Mouse (Mus musculus) monocyte, adult 2 months (primary cell): ENCODE measurements at regions not wholly inside any gene's neighbourhood (a gene's known extent, or its start where the extent isn't known, plus 50 kb on each side); places are given as distances from the start of the nearest gene placed in this dataset.
"Not testable (repeated sequence)": the region's sequence is repeated elsewhere in the genome, so short reads cannot be mapped to it uniquely, and the experiment has no call there.

ENCODE experiments used
- DNase-seq, 2 experiments: peaks; one replicate each; pipeline ENCODE4 v3.0.0; 2022; ENCODE audit warnings: low spot score in 2 of 2, low read depth in 1 of 2

DNA sequence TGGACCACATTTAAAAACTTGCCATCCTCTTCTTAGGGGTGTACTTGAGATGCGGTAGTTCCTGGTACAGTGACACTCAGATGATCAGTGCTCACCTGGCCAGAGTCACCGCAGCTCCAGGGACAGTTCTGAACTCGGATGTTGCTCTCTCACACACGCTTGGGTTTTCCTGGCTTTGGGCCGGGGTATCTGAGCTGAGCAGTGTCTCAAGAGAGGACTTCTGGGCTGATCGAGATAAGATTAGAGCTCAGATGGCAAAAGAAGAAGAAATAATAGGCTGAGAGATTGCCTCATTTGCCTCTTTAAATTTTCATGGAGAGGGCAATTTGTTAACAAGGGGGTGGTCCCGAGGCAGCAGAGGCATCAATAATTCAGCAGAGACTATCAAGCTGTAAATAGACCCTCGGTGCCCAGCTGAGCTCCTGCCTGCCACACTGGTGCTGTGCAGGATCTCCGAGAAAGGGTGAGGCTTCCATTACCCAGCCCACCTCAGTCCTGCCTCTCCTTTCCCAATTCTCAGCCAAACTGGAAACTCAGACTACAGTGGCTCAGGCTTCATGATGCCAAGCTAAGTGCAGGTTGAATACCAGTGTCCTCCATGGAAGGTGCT lies 133.7 kb downstream of the Tsen15 start:
- DNase-seq, result no peak

DNA sequence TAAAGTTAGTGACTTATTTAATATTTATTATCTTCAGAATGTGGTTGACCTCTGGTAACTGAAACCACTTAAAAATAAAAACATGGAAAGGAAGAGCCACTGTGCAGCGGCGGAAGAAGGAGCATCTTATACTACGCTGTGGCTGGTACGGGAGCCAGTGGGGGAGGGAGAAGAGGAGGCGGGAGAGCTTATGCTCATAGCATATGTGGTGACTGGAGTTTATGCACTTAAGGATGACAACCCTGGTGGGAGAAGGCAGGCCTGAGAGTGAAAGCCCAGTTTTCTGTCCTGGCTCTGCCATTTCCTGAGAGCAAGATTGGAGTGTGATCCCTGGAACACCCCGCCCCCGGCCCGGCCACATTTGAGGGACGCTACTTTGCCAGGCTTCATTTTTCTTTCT lies 145.5 kb downstream of the Tsen15 start:
- no peak for DNase-seq

DNA sequence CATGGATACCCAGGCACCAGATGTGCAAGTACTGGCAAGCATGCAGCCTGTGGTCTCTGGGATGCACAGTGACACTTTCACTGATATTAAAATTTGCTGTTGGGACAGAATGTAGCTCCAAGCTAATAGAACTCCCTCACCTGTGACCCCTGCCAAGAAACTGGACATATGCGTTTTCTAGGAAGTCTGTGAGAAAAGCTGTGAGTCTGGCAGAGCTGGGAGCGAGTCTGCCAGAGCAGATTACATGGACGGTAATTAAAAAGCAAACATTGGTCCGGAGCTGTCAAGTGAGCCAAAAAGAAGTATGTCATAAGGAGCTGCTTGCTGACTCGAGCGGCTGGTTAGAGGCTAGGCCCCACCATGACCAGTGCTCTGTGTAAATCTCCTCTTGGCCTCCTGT lies 147.1 kb downstream of the Tsen15 start:
- no peak for DNase-seq

DNA sequence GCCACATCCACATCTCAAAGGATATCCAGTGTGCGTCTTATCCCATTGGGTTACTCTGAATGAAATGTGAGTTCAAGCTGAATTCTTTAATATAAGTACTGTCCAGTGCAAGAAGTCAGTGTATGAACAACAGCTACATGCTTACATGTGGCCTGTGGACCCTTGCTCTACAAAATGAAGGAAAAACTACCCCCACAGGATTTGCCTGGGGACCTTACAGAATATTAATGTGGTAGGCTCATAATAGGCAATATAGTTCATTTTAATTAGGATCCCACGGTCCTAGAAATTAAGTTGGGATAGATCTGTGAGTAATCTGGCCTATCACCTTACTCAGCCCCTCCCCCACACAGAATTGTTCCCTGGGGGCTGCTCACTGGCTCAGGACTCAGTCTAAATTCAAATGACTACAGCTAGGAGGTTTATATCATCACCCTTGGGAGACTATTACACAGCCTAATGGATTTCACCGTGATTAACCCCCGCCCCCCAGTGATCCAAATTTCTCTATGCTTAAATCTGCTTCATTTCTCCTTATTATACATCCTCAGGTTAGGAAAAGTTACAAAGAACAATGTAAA lies 145.4 kb upstream of the 1700025G04Rik start:
- DNase-seq, result no peak

DNA sequence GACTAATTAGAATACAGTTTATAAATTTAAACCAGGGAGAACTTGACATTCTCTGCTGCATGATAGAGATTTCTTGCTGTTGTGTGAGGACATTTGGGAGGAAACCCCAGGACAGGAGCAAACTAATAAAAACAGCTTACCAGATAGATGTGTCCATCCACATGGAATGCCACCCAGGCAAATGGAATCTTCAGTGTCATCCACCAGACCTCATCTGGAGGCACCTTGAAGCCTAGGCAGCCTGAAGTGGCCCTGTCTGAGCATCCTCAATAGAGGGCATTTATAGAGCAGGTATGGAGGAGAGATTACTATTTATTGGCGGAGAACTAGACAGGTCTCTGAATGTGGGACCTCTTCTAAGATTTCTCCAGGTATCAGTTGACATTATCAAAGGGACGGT lies 144.8 kb upstream of the 1700025G04Rik start:
- DNase-seq, result no peak

DNA sequence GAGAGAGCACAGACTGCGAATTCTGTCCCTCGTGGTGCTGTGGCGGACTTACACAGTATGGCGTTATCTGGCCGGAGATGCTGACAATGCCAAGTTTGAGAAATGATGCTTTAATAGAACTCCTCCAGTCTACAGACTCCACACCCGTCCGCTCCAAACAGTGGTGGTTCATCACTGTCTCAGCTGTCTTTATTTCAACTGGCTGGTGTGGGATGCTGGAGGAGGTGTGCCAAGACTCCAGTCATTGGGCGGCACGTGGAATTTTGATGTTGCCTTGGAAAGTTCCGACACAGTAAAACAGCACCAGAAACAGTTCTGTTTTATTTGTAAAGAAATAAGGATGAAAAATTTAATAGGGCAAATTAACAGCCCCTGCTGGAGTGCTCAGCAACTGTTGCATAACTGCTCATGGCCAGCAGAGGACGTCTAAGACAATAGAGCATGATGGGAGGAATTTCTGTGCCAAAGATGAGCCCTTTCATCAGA lies 141.8 kb upstream of the 1700025G04Rik start:
- DNase-seq, result no peak

DNA sequence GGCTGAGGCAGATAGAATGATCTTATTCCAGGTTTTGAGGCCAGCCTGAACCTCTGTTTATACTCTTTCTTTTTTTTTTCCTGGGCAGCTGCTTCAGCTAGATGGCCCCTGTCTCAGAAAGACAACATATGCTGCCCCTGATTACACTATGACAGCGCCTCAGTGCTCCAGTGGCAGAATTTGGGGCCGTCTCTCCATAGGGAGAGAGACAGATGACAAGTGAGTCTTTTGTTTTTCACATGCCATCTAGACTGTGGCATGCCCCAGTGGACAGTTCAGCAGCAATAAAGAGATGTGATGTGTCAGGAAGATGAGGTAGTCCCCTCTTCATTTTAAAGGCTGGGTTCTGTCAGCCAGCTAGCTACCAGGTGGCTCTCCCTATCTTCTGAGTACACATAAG lies 139.8 kb upstream of the 1700025G04Rik start:
- no peak for DNase-seq

DNA sequence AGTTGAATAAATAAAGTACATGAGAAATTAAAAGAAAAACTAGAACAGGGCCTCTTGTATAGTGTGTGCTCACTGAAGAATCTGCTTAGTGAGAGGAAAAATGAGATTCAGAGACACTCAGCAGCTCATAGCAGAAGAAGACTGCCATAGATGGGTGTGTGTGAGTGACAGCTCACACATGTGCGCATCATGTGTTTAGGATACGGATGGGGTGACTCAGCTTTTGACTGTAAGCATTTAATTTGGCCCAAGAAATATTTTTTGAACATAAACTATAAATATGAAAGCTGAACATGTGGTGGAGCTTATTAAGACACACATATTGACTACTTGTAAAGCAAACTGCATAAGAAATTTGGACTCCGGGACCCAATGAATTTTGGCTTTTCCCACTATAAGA lies 136.1 kb upstream of the 1700025G04Rik start:
- no peak for DNase-seq

DNA sequence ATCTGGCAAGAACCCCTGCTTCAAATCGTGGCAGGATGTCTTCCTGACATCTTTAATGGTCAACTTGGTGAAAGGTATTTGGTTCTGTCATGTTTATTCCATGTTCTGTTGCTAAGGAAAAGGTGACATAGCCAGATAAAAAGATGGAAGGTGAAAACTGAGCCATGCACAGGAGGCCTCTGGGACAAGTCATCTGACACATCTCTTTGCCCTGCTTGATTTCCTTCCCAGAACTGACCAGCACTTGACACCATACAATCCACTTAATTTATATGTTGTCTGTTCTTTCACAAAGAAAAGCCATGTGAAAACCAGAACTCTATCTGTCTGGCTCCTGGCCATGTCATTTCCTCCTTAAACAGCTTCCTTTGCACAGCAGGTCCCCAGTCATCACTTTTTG lies 133.7 kb upstream of the 1700025G04Rik start:
- DNase-seq, result no peak

DNA sequence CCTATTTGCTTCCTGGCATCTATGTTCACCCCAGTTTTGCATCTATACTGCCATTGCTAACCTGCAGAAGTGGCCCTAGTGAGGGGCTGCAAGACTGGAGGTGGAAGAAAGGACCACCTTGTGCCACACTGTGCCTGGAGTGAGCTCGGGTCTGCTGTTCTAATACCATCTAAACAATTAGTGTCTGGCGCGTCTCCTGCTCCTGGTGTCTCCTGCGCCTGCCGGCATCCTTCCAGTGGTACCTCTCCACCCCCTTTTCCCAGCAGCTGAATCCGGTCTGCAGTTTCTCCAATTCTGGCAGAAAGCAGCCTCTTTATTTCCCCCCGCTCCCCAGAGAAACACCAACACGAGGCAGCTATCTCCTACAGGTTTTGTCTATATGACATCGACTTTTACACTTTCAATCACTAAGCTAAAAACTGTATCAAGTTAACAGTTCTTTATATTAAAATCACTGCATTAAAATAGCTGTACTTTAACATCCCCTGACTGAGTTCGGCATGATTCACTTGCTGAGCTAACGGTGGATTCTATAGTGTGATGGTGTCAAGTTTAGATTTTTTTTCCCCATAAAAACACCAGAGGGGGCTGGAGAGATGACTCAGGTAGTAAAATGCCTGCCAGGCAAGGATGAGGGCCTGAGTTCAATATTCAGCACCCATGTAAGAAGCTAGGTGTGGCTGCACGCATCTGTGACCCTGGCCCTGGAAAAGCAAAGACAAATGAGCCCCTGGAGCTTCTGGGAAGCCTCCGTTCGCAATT lies 131.1 kb upstream of the 1700025G04Rik start:
- DNase-seq, result no peak

DNA sequence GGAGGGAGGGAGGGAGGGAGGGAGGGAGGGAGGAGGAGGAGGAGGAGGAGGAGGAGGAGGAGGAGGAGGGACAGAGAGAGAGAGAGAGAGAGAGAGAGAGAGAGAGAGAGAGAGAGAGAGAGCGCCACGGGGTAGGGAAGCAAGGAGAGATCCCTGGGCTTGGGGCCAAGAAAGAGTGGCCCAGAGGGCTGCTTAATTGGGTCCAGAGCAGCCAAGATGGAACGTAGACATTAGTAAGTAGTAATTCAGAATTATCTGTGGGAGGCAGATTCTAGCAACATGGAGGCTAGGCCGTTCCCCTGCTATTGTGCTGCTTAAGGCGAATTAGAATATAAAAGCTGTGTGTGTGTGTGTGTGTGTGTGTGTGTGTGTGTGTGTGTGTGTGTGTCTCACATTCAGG lies 129.8 kb upstream of the 1700025G04Rik start:
- DNase-seq, result not testable (repeated sequence)

DNA sequence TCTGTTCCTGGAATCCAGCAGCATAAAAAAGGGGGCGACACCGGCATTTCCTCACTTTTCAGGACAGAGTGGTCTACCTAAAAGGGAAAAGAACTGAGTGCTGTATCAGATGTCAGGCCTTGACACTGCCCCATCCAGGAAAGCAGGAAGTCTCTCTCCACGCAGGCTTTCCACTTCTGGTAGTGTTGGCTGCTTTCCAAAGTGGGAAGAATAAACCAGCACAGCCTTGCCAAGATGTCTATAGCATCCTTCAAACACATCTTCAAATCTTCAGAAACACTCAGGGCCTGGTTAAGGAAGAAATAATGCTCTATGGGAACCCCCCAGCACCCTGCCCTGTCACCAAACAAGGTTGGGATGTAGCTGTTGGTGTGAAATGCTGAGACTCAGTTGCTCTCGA lies 127.5 kb upstream of the 1700025G04Rik start:
- no peak for DNase-seq

DNA sequence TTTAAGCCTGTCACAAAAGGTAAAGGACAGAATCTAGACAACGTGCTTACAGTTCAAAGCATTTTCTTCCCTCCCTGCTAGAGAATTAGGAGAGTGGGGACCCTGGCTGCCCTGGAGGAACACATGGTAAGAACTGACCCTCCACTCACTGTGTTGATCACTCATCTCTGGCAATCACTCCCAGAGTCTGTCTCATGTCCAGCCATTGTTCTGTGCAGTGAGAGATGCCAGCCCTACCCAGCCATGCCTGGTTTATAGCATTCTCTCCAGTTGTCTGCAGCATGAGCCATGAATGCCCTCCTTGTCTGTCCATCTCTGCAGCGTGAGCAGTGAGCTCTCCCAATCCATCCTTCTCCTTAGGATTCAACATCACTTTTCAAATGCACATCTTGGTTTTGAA lies 124.5 kb upstream of the 1700025G04Rik start:
- DNase-seq, result no peak

DNA sequence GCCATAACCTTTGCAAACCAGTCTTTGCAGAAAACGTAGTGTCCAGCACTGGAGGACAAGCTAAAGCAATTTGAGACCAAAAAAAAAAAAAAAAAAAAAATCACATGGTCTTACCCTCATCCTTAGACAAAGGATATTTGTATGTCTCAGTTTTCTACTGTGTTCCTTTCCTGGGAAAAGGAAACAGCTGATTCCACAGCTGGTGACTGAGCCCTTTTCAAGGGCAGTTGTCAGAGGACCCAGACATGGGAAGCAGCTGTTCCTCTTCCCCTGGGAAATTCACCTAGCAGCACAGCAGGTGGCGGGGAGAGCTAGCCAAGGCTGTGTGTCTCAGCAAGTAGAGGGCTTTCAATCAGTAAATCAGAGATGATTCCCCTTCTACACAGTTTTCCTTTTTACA lies 113.3 kb upstream of the 1700025G04Rik start:
- no peak for DNase-seq

DNA sequence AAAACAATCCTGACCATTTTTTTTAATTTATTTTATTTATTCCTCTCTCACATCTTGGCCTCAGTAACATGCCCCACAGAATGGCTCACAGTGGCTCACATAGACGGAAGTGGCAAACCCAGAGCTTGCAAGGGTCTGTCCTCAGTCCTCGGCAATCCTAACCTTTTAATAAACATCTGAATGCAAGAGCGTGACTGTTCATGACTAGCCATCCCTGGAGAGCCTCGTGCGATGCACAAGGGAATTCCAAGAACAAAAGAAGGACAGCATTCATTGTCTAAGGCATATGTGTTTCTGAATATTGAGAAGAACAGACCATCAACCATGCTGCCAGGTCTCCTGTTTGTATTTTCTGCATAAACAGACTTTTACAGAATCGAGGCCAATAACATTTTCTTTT lies 98.8 kb upstream of the 1700025G04Rik start:
- DNase-seq, result no peak

DNA sequence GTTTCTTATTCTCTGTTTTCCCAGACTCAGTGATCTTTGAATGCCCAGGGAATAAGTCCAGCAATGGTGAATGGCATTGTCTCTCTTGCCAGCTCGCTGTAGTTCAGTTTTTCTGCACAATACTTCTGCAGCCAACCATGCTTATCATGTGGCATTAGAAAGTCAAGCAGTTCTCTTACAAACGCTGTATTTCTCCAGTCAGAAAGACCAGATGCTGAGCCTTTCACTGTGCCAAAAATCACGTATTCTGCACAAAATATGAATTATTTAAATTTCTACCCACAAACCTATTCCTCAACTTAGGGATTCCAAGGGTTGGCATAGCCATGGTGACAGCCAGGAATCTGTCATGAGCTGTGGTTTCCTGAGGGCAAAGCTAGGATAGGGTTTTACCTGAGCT lies 95.0 kb upstream of the 1700025G04Rik start:
- no peak for DNase-seq

DNA sequence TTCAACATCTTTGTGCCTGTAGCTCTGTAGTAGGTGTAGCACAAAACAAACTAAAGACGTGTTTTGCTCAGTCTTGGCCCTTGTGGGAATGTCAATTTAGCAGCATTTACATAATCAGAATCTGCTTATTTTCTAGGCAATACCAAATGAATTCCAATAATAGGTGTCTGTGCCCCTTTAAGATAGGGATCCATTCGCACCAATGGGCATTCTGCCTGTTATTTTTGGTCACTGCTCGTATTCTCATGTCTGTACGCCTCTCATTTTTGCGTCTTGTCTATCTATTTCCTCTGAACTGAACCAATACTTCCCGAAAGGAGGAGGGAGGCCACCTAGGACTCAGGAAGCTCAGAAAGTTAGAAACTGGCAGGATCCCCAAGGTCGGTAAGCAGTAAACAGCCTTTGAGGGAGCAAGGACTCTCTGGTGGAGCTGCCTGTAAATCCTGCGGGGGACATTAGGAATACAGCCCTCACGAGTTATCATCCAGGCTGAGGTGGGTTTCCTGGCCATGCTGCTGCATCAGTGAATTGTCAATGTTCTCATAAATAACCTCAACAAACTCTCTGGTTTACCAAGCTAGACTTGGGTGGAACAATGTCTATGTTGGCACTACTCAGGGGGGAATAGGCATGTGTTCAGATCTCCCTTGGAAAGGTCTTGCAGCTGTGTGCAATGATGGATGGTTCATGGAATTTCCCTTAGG lies 86.5 kb upstream of the 1700025G04Rik start:
- DNase-seq, result no peak

DNA sequence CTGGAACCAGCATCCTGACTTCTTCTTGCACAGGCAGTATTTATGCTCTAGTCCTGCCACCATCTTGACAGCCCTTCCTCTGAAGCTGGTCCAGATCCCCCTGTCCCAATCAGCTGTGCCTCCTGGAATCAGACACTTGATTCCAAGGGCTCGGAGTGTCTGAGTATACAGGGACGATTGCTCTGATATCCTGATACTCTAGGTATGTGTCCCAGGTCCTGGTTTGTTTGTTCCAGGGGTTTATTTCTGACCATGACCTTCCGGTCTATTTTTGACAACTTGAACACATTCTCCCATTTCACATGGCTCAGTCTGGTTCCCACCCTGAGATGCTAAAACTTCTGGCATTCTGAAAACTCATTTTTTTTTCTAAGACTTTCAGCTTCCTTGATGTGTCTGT lies 85.8 kb upstream of the 1700025G04Rik start:
- DNase-seq, result no peak

DNA sequence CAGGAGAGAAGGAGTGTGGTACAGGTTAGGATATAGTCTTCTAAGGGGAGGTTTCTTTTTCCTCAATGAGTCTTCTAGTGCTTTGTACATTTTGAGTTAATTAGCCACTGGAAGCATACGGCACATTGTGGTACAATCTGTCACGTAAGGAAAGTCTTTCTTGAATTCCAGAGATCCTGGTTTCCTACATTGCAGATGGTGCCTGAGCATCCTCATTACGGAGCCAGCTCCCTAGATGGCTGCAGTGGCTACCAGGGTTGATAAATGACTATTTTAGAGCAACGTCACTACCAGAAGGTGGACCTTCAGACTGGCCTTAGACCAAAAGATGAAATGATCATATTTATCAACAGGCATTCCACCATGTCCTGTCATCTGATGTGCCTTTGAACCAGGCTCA lies 84.5 kb upstream of the 1700025G04Rik start:
- no peak for DNase-seq

DNA sequence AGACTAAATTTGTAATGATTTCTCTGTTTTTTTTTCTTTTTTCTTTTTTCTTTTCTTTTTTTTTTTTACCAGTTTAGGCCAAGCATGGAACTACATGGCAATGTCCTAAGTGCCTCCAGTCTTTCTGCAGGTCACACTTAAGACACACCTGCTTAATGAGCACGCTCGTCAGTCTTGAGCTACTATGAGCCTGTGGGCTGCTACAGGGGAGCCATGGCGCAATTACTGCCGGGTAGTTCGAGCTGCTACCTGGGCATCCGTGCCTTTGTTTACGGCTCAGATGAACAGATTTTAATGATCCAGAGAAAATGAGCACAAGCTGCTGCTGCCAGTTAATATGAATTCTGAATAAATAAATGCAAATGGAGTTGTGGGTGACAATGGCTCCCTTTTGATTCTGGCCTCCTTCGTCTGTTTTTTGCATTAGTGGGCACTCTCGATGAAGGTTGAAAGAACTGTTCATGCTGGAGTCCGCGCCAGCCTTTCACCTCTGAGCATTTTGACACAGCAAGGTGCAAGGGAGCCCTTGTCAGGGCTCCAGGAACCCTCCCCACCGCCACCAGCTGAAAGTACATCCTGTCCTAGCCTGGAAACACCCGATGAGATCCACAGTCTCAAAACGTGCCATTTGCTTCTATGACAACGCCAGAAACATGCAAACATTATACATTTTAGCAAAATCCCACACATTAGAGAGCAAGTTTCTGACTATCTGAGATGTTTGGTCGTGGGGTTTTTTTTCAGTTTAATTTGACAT lies 81.3 kb upstream of the 1700025G04Rik start:
- no peak for DNase-seq

DNA sequence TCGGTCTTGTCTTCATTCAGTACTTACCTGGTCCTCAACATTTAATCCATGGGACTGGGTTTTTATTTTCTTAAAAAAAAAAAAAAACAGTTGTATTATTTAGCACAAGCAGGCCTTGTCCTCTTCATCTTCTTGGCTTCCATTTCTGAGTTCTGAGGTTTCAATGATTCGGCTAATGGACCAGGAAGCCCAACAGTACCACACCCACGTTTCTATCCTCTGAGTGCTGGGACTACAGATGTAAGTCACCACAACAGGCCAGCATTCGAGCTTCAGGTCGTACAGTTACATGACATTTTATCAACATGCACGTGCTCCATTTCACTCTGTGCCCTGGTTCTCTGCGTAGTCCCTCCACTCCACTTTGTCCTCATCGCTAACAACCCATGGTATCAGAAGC lies 80.7 kb upstream of the 1700025G04Rik start:
- no peak for DNase-seq
